Mouse (Mus musculus) hindbrain, postnatal 0 days (tissue): ENCODE data around the gene Nupr1. TPM values are rescaled to one million over a fixed set of nuclear protein-coding genes. Genes with fewer than 3 reads are reported as not detected.

Experiments used
- ATAC-seq: fragments of 200-750 bp; cut with Nextera tagmentation; 2 replicates; pipeline ENCODE4 v1.8.0; 2017; ENCODE audit warnings: mild to moderate bottlenecking, moderate TSS enrichment, moderate library complexity
- DNase-seq: peaks from one replicate; pipeline ENCODE4 v3.0.0-alpha.2; 2015; ENCODE audit warnings: low spot score
- H3K27ac ChIP-seq: fragments of 300-500 bp; sonication (generic); 2 replicates; pipeline ENCODE4 v1.5.1; 2014; ENCODE audit warnings: mild to moderate bottlenecking
- H3K27me3 ChIP-seq: fragments of 300-500 bp; sonication (generic); 2 replicates; pipeline ENCODE4 v1.6.1; 2014; ENCODE audit warnings: low read length, mixed read lengths; ENCODE audit not compliant: insufficient read depth
- H3K36me3 ChIP-seq: fragments of 300-500 bp; sonication (generic); 2 replicates; pipeline ENCODE4 v1.6.1; 2014; ENCODE audit warnings: low read length, mixed read lengths; ENCODE audit not compliant: insufficient read depth
- H3K4me1 ChIP-seq: fragments of 300-500 bp; sonication (generic); 2 replicates; pipeline ENCODE4 v1.6.1; 2014; ENCODE audit warnings: antibody characterized with exemption, low read length, mixed read lengths; ENCODE audit not compliant: insufficient read depth
- H3K4me2 ChIP-seq: fragments of 300-500 bp; sonication (generic); 2 replicates; pipeline ENCODE4 v1.6.1; 2014; ENCODE audit warnings: low read depth, mild to moderate bottlenecking, low read length, moderate library complexity, mixed read lengths
- H3K4me3 ChIP-seq: fragments of 300-500 bp; sonication (generic); 2 replicates; pipeline ENCODE4 v1.5.1; 2014; ENCODE audit warnings: low read length
- H3K9ac ChIP-seq: fragments of 300-500 bp; sonication (generic); replicated peaks from 2 replicates; pipeline ENCODE4 v1.6.1; 2014; ENCODE audit warnings: mild to moderate bottlenecking, low read length, moderate library complexity, mixed read lengths
- H3K9me3 ChIP-seq: fragments of 300-500 bp; sonication (generic); 2 replicates; pipeline ENCODE4 v1.6.1; 2016; ENCODE audit warnings: low read length, mixed read lengths
- CTCF ChIP-seq: IDR thresholded peaks from 2 replicates; pipeline ENCODE4 v1.5.1; 2016; ENCODE audit warnings: antibody characterized with exemption, control low read depth, low read depth
- WGBS: fragments of 180-500 bp; shearing (Covaris S2); extraction: QIAGEN DNeasy Blood & Tissue Kit; methylation state at CpG from one replicate; pipeline ENCODE4 v1.1.7; 2014; 5-methylcytosine and 5-hydroxymethylcytosine counted together
- polyA plus RNA-seq: library from polyadenylated mRNA; unstranded; fragments of >200 nt; fragmentation: Nextera tagmentation; extraction: Ambion mirVana; gene quantifications from 2 replicates; pipeline ENCODE4 v1.2.1, GENCODE M21; 2015
- total RNA-seq: library from RNA; depleted of rRNA; stranded (reverse); fragments of >200 nt; gene quantifications from 2 replicates; pipeline ENCODE4 v1.2.3, GENCODE M21; 2014

The Nupr1 gene
- total and polyA plus RNA-seq, 2 experiments from 2014 or later, result 5.9 to 19.1 TPM

DNA sequence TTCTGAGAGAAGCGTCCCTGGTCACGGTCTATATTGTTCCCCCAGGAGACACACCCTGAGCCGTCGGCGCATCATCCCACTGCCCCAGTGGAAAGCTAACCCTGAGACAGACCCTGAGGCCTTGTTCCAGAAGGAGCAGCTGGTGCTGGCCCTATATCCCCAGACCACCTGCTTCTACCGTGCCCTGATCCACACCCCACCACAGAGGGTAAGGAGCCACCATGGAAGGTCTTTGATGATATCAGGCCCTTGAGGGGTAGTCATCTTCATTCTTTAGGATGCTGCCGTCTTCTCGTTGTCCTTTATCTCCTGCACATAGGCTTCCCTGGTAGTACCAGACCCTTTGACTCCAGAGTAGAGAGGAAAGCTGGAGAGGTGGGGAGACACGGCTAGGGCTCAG lies 41.5 kb upstream of the Nupr1 start:
- no peak overlapping the region for H3K27ac ChIP-seq
- no peak for DNase-seq
- 88% methylated on average over 9 of the region's 9 CpGs for WGBS
- H3K4me1 ChIP-seq, result no peaks in the 10 kb centered on the region
- TF ChIP-seq CTCF, result no peak
- ATAC-seq, result no peak
- H3K4me2 ChIP-seq, result no peak overlapping the region
- no peak overlapping the region for H3K9ac ChIP-seq
- no peaks in the 10 kb centered on the region for H3K9me3 ChIP-seq
- H3K4me3 ChIP-seq, result no peak overlapping the region
- H3K36me3 ChIP-seq, result peaks cover 24% of the 10 kb centered on the region
- H3K27me3 ChIP-seq, result no peaks in the 10 kb centered on the region

DNA sequence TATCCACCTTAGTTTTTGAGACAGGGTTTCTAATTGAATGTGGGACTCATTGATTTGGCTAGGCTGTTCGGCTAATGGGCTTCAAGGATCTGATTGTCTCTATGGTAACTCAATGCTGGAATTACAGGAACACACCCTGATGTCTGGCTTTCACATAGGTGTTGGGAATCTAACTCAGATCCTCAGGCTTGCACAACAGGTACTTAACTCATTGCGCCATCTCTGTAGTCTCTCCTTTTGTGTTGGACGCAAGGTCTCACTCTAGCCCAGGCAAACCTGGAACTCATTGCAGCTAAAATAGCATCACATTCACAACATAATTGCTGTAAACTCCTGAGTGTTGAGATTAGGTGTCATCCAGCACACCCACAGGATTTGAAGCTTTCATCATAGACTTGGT lies 39.5 kb upstream of the Nupr1 start:
- no peak for TF ChIP-seq CTCF
- H3K4me2 ChIP-seq, result no peak overlapping the region
- no peaks in the 10 kb centered on the region for H3K27me3 ChIP-seq
- DNase-seq (no peak), ATAC-seq (no peak)
- 91% methylated on average over 3 of the region's 3 CpGs for WGBS
- H3K9me3 ChIP-seq, result no peaks in the 10 kb centered on the region
- H3K4me1 ChIP-seq, result no peaks in the 10 kb centered on the region
- no peak overlapping the region for H3K9ac ChIP-seq
- H3K27ac ChIP-seq, result no peak overlapping the region
- H3K4me3 ChIP-seq, result no peak overlapping the region
- peaks cover 38% of the 10 kb centered on the region for H3K36me3 ChIP-seq

DNA sequence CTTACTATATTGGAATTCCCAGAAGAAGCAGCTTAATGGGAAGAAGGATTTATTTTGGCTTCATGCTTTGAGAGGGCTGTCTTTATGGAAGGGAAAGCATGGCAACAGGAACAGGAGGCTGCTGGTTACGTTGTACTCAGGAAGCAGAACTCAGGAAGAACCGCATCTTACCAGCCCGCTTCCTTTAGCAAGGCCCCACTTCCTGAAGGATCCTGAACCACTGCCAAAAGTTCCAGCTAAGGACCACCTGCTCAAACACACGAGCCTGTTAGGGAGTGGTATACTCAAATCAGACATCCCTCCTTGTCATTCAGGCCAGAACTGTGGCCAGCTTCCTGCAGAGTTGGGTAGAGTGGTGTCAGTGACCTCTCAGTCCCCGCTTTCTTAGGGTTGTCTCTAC lies 37.8 kb upstream of the Nupr1 start:
- no peak overlapping the region for H3K4me2 ChIP-seq
- H3K27ac ChIP-seq, result no peak overlapping the region
- no peaks in the 10 kb centered on the region for H3K4me1 ChIP-seq
- TF ChIP-seq CTCF, result no peak
- peaks cover 45% of the 10 kb centered on the region for H3K36me3 ChIP-seq
- no peak for ATAC-seq
- 72% methylated on average over 5 of the region's 5 CpGs for WGBS
- no peak for DNase-seq
- H3K27me3 ChIP-seq, result no peaks in the 10 kb centered on the region
- no peak overlapping the region for H3K4me3 ChIP-seq
- H3K9ac ChIP-seq, result no peak overlapping the region
- no peaks in the 10 kb centered on the region for H3K9me3 ChIP-seq

DNA sequence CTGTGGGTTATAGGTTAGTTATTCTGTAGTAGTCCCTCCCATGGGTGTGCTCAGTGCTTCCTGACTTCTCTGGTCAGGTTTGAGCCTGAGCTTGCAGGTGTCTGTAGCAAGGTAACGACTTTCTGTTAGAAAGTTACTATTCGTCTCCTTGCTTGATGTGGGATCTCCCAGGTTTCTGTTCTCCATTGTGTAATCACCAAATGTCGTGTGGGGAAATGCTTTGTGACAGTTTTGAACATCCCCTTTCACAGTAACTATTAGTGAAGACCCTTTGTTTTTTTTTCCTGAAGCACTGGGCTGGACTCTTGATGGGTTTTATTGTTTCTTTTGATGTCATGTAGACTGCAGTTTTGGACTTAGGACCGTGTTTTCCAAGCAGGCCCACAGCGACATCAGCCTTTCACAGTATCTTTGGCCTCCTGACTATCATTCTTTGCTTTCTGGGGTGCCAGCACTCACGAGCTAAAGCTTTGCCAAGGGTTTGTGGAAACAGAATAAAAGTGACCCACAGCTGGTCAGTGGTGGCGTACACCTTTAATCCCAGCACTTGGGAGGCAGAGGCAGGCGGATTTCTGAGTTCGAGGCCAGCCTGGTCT lies 36.9 kb upstream of the Nupr1 start:
- DNase-seq (no peak), ATAC-seq (no peak)
- peaks cover 36% of the 10 kb centered on the region for H3K36me3 ChIP-seq

DNA sequence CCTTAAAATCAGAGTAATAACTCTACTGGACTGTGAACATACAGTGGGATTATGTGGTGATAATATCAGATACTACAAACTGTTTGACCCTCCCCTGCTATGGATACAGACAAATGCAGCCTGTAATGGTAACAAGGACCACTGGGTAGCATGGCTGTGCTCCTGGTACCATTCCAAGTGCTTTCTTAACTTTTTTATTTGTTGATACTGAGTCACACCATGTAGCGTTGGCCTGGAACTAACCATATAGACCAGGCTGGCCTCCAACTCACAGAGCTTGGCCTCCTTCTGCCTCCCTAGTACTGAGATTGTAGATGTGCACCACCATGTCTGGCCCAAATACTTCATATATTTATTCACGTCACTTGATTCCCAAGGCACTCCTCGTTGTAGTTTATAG lies 34.6 kb upstream of the Nupr1 start:
- TF ChIP-seq CTCF, result no peak
- DNase-seq (no peak), ATAC-seq (no peak)
- H3K4me3 ChIP-seq, result no peak overlapping the region
- no peak overlapping the region for H3K9ac ChIP-seq
- H3K4me1 ChIP-seq, result no peaks in the 10 kb centered on the region
- no peak overlapping the region for H3K4me2 ChIP-seq
- peaks cover 22% of the 10 kb centered on the region for H3K36me3 ChIP-seq
- H3K9me3 ChIP-seq, result no peaks in the 10 kb centered on the region
- H3K27me3 ChIP-seq, result no peaks in the 10 kb centered on the region
- 93% methylated on average over 3 of the region's 3 CpGs for WGBS
- H3K27ac ChIP-seq, result no peak overlapping the region

More for the DNA sequence above, 36.9 kb upstream of the Nupr1 start:
- Histone ChIP-seq H3K4me1 (no peaks in the 10 kb centered on the region), H3K9ac (no peak overlapping the region), H3K4me2 (no peak overlapping the region), H3K4me3 (no peak overlapping the region), H3K27me3 (no peaks in the 10 kb centered on the region), H3K9me3 (no peaks in the 10 kb centered on the region), H3K27ac (no peak overlapping the region)
- 85% methylated on average over 9 of the region's 9 CpGs for WGBS
- TF ChIP-seq CTCF, result no peak

DNA sequence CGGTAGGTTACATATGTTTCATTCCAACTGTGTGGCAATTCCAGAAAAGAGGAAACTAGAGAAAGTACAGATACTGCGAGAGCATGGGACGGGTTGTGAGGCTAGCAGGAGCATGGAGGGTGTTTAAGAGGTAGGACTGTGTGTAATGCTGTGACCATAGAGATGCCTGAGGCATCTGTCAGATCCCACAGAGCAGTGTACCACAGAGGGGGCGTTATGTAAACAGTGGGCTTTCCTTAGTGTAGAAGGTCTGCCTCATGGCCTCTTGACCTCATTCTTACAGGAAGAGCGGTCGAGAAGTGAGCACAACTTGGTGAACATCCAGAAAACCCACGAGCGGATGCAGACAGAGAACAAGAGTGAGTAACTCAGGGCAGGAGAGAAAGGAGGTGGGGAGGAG lies 33.0 kb upstream of the Nupr1 start:
- 72% methylated on average over 8 of the region's 8 CpGs for WGBS
- Histone ChIP-seq H3K9ac (no peak overlapping the region), H3K4me2 (no peak overlapping the region), H3K9me3 (no peaks in the 10 kb centered on the region), H3K36me3 (peaks cover 21% of the 10 kb centered on the region), H3K27ac (no peak overlapping the region), H3K4me3 (no peak overlapping the region), H3K4me1 (no peaks in the 10 kb centered on the region), H3K27me3 (no peaks in the 10 kb centered on the region)
- ATAC-seq (no peak), DNase-seq (no peak)
- no peak for TF ChIP-seq CTCF

DNA sequence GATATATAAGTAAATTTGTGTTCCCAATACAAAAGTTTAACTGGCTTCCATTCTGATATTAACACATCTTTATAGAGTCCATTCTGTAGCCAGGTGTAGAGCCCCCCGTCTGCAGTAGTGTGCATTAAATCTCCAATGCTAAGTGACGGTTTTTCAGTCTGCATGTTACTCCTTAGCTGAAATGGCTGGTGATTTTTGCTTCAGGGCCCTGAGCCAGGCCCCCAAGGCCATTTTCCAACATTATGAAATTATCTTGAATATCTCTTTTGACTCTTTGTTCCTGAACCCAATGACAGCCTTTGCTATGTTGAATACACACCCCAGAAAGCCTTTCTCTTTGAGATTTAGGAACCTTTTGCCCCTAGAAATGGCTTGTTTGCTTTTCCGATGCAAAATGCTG lies 29.1 kb upstream of the Nupr1 start:
- Histone ChIP-seq H3K27me3 (no peaks in the 10 kb centered on the region), H3K9ac (no peak overlapping the region), H3K4me1 (no peaks in the 10 kb centered on the region), H3K4me2 (no peak overlapping the region), H3K36me3 (peaks cover 3% of the 10 kb centered on the region; the same call in 1 of the 2 replicates), H3K4me3 (no peak overlapping the region), H3K9me3 (no peaks in the 10 kb centered on the region), H3K27ac (no peak overlapping the region)
- ATAC-seq (no peak), DNase-seq (no peak)
- 92% methylated on average over 3 of the region's 3 CpGs for whole genome bisulfite sequencing
- TF ChIP-seq CTCF, result no peak
